Mouse (Mus musculus) G1E (cell line): Measurements from ENCODE around the gene Kcnj16.

Experiments
- CTCF ChIP-seq: IDR thresholded peaks from 2 replicates; pipeline ENCODE4 v1.5.1; 2012; ENCODE audit warnings: low read depth, low read length, inconsistent platforms, mixed read lengths
- GATA1 ChIP-seq: IDR thresholded peaks from 2 replicates; pipeline ENCODE4 v1.6.1; 2012; ENCODE audit warnings: borderline replicate concordance, low read length, inconsistent platforms, mixed read lengths
- TAL1 ChIP-seq: conservative IDR thresholded peaks from 2 replicates; pipeline ENCODE4 v1.6.1; 2012; ENCODE audit warnings: low read depth, low read length, inconsistent platforms, mixed read lengths

DNA sequence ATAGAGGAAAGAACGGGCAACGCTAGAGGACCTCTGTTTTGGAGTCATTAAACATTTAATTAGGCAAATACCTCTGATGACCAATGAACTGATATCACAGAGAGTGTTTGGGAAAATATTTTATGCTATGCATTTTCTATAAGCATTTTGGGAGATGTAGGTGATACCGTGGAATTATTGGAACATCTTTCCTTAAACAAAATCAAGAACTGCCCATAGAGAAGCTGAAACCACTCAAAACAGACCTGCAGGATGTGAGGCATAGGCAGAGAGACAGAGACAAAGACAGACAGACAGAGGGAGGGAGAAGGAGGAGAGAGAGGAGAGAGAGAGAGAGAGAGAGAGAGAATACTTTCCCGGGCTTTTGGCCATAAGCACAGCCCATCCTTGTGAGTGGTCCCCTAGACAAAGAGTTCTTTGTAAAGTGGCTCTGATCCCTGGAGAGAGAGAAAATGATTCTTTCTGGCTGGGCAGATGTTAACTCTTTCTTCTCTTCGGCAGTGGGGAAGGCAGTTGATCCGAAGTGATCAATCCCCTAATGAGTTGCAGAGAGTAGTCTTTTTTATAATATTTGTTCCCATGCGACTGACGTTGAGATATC lies 54.9 kb downstream of the Kcnj16 start:
- TF ChIP-seq TAL1 (no peak), CTCF (no peak), GATA1 (no peak)
